Mouse (Mus musculus) ES-Bruce4 (cell line): ENCODE data around the gene Zscan26.

Experiments used
- CTCF ChIP-seq: IDR thresholded peaks from one replicate; pipeline ENCODE4 v1.8.1; 2011; ENCODE audit warnings: low read depth, low read length
- EP300 ChIP-seq: IDR thresholded peaks from 2 replicates; pipeline ENCODE4 v1.6.1; 2011; ENCODE audit warnings: low read depth, low read length; ENCODE audit not compliant: insufficient read depth
- POLR2A ChIP-seq: IDR thresholded peaks from one replicate; pipeline ENCODE4 v1.8.1; 2011; ENCODE audit warnings: low read length; ENCODE audit not compliant: insufficient read depth

DNA sequence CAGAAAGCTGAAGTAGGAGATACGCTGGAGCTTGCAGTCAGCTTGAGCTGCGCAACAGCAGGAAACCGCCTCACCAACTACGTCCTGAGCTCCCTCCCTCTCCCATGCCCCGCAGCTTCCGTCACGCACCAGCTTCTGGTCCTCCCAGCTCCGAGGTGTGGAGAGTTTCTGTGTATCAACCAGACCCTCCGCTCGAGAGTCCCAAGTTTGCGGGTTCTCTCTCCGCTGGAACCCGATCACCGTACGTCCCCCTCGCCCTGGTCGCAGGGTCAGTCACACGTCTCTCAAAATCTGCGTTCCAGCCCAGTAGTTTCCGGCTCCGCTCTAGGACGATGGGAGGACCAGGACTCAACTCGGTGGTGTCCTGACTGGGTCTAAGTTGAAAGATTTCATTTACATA is at the start of gene Zscan26:
- TF ChIP-seq POLR2A (peak; percentile 62), CTCF (no peak), EP300 (0 out of 2 replicates have a peak, but pooled peaks have one; percentile 28)
